Comparison of ENCODE assay signal across 9 mouse cellular contexts in the genomic region with DNA sequence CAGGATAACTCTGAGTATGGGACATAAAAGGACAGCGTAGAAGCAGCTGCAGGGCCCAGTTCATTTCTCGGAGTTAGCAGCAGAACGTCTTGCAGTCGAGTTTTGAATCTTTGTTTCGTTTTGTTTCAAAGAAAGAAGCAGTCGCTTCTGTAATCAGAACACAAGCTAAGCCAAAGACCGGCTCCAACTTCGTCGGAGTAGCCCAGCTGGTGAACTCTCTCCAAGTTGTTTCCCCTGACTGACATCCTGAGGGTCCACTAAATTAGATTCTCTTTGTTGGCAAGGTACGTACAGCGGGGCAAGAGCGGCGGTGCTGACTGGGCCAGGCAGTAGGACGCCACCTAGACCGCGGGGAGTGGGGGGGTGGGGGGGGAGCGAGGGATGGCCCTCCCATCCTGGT.
DNase-seq lines count a peak whose midpoint lies in the region; ATAC-seq lines count a peak whose summit lies in the region.
"Had no signal": no experiment of that assay in that cellular context is flagged by ENCODE, and none has a peak within 500 bp of the region (broad histone marks: within the 10 kb centered on the region; RNA-seq: fewer than 3 reads in every experiment).

No protein-coding gene starts in this region.

- peak overlapping the region; percentile 20; the same call in 1 of the 2 replicates for H3K4me3 ChIP-seq in heart, embryonic 11.5 days (ENCODE audit: low read depth, low read length)
- peak overlapping the region; percentile 25; the same call in 1 of the 2 replicates for H3K4me3 ChIP-seq in brown adipose tissue, adult 24 weeks (ENCODE audit: insufficient read depth, low read depth, low read length)
- H3K4me3 ChIP-seq in hindbrain, embryonic 12.5 days = peak overlapping the region; percentile 4; the same call in 1 of the 2 replicates
- H3K4me3 ChIP-seq in midbrain, embryonic 12.5 days = peak overlapping the region; percentile 19
- H3K4me3 ChIP-seq: myocyte had no signal

- ATAC-seq in heart, embryonic 11.5 days (replicated peaks; ENCODE audit: insufficient number of reproducible peaks, low FRiP score, low TSS enrichment) = no peak
- ATAC-seq in hindbrain, embryonic 12.5 days (ENCODE audit: low FRiP score) = no peak
- no peak; the same call in 1 of the 2 replicates for ATAC-seq in midbrain, embryonic 12.5 days (ENCODE audit: low FRiP score, low read depth)
- ATAC-seq in erythroblast, adult 5-6 weeks (replicated peaks; ENCODE audit: low FRiP score, poor library complexity, severe bottlenecking) = no peak

- H3K4me2 ChIP-seq in heart, embryonic 11.5 days = peak overlapping the region; percentile 52
- peak overlapping the region; percentile 39 for H3K4me2 ChIP-seq in hindbrain, embryonic 12.5 days (replicated peaks)
- H3K4me2 ChIP-seq in midbrain, embryonic 12.5 days (replicated peaks) = peak overlapping the region; percentile 46

- peaks cover 37% of the 10 kb centered on the region for H3K27me3 ChIP-seq in heart, embryonic 11.5 days (ENCODE audit: control insufficient read depth, insufficient read depth, low read length)
- H3K27me3 ChIP-seq in hindbrain, embryonic 12.5 days = peaks cover 34% of the 10 kb centered on the region
- H3K27me3 ChIP-seq in midbrain, embryonic 12.5 days = peaks cover 15% of the 10 kb centered on the region; the same call in 1 of the 2 replicates

- no peaks in the 10 kb centered on the region for H3K36me3 ChIP-seq in heart, embryonic 11.5 days (ENCODE audit: control insufficient read depth, insufficient read depth, low read length)
- H3K36me3 ChIP-seq in hindbrain, embryonic 12.5 days = no peaks in the 10 kb centered on the region
- H3K36me3 ChIP-seq in midbrain, embryonic 12.5 days = no peaks in the 10 kb centered on the region

- H3K9ac ChIP-seq in heart, embryonic 11.5 days (ENCODE audit: low read depth, low read length) = no peak overlapping the region
- H3K9ac ChIP-seq in hindbrain, embryonic 12.5 days = no peak overlapping the region
- 0 out of 2 replicates have a peak overlapping the region, but pooled peaks have one; percentile 11 for H3K9ac ChIP-seq in midbrain, embryonic 12.5 days (replicated peaks)

- no peaks in the 10 kb centered on the region for H3K4me1 ChIP-seq in heart, embryonic 11.5 days (ENCODE audit: control insufficient read depth, insufficient read depth, low read length)
- H3K4me1 ChIP-seq in brown adipose tissue, adult 24 weeks (ENCODE audit: control insufficient read depth, insufficient read depth, insufficient read length, low read length) = no peaks in the 10 kb centered on the region
- no peaks in the 10 kb centered on the region for H3K4me1 ChIP-seq in hindbrain, embryonic 12.5 days
- H3K4me1 ChIP-seq in midbrain, embryonic 12.5 days = no peaks in the 10 kb centered on the region

- DNase-seq in heart, postnatal 36 days = no peak
- DNase-seq in gastrocnemius, postnatal 10 days = no peak
- DNase-seq in cerebellum, adult 11 months = no peak

- H3K9me3 ChIP-seq in heart, embryonic 11.5 days (replicated peaks; ENCODE audit: control insufficient read depth, low read length) = no peaks in the 10 kb centered on the region
- H3K9me3 ChIP-seq in hindbrain, embryonic 12.5 days (replicated peaks) = no peaks in the 10 kb centered on the region
- H3K9me3 ChIP-seq in midbrain, embryonic 12.5 days = no peaks in the 10 kb centered on the region

- WGBS in heart, embryonic 11.5 days (ENCODE audit: insufficient replicate concordance) = 19% methylated on average over 16 of the region's 17 CpGs
- WGBS in hindbrain, embryonic 12.5 days = 21% methylated on average over 17 of the region's 17 CpGs
- WGBS in midbrain, embryonic 12.5 days = 18% methylated on average over 17 of the region's 17 CpGs

- H3K27ac ChIP-seq in heart, embryonic 11.5 days (ENCODE audit: low read depth, low read length) = no peak overlapping the region
- H3K27ac ChIP-seq in brown adipose tissue, adult 24 weeks (replicated peaks; ENCODE audit: low read depth, low read length) = no peak overlapping the region
- no peak overlapping the region for H3K27ac ChIP-seq in hindbrain, embryonic 12.5 days
- H3K27ac ChIP-seq in midbrain, embryonic 12.5 days (replicated peaks) = peak overlapping the region; percentile 66; the same call in 1 of the 2 replicates

- intact Hi-C loops in heart, postnatal 36 days (cut with DNase I) = loop anchor here (5.0 to 10.0 kb wide), 3 partner anchors 97 to 575 kb away; no protein-coding TSS in a partner anchor
